Mouse (Mus musculus): Measurements from ENCODE around the gene Surf4. TPM values are rescaled to one million over a fixed set of nuclear protein-coding genes. Genes with fewer than 3 reads are reported as not detected.
A peak's percentile ranks its signal among the peaks of the same experiment; 100 is the strongest.
"Not testable (repeated sequence)": the region's sequence is repeated elsewhere in the genome, so short reads cannot be mapped to it uniquely, and the experiment has no call there.

Gene Surf4
- polyA plus RNA-seq, 1 experiment from 2014 or later = 114 TPM

GRCm38 (mm10) chr2:26909387-26909784 lies 24.3 kb downstream of the Surf4 start:
- Histone ChIP-seq H3K36me3 (peaks cover 55% of the 10 kb centered on the region), H3K4me3 (peak overlapping the region; percentile 84), H3K9me3 (no peaks in the 10 kb centered on the region), H3K27ac (replicated peaks) (peak overlapping the region; percentile 93; the same call in 1 of the 2 replicates), H3K9ac (peak overlapping the region; percentile 77), H3K4me1 (replicated peaks) (peaks cover 41% of the 10 kb centered on the region), H3K4me2 (peak overlapping the region; percentile 77), H3K27me3 (no peaks in the 10 kb centered on the region)
- ATAC-seq (ENCODE audit: low FRiP score, low read depth) = no peak

GRCm38 (mm10) chr2:26908710-26909386 lies 24.9 kb downstream of the Surf4 start:
- Histone ChIP-seq H3K27ac (replicated peaks) (no peak overlapping the region), H3K4me1 (replicated peaks) (peaks cover 41% of the 10 kb centered on the region), H3K9me3 (no peaks in the 10 kb centered on the region), H3K4me2 (peak overlapping the region; percentile 77), H3K9ac (peak overlapping the region; percentile 32), H3K4me3 (peak overlapping the region; percentile 84), H3K36me3 (peaks cover 50% of the 10 kb centered on the region), H3K27me3 (no peaks in the 10 kb centered on the region)
- WGBS = 89% methylated on average over 18 of the region's 18 CpGs
- ATAC-seq (ENCODE audit: low FRiP score, low read depth) = no peak

GRCm38 (mm10) chr2:26907109-26907508 lies 26.6 kb downstream of the Surf4 start:
- no peak overlapping the region for H3K9ac ChIP-seq

GRCm38 (mm10) chr2:26906431-26906830 lies 27.3 kb downstream of the Surf4 start:
- ATAC-seq (ENCODE audit: low FRiP score, low read depth) = no peak
- Histone ChIP-seq H3K27me3 (no peaks in the 10 kb centered on the region), H3K9me3 (no peaks in the 10 kb centered on the region), H3K27ac (replicated peaks) (no peak overlapping the region), H3K4me3 (no peak overlapping the region), H3K4me1 (replicated peaks) (peaks cover 44% of the 10 kb centered on the region), H3K36me3 (peaks cover 32% of the 10 kb centered on the region), H3K4me2 (no peak overlapping the region), H3K9ac (no peak overlapping the region)
- WGBS = 96% methylated on average over 3 of the region's 3 CpGs

More at GRCm38 (mm10) chr2:26907109-26907508, 26.6 kb downstream of the Surf4 start:
- H3K4me2 ChIP-seq = no peak overlapping the region
- no peak overlapping the region for H3K27ac ChIP-seq (replicated peaks)
- ATAC-seq (ENCODE audit: low FRiP score, low read depth) = no peak
- peaks cover 32% of the 10 kb centered on the region for H3K36me3 ChIP-seq
- peaks cover 44% of the 10 kb centered on the region for H3K4me1 ChIP-seq (replicated peaks)
- H3K4me3 ChIP-seq = no peak overlapping the region
- H3K9me3 ChIP-seq = no peaks in the 10 kb centered on the region
- H3K27me3 ChIP-seq = no peaks in the 10 kb centered on the region
- 50% methylated on average over 4 of the region's 4 CpGs for WGBS

DNA sequence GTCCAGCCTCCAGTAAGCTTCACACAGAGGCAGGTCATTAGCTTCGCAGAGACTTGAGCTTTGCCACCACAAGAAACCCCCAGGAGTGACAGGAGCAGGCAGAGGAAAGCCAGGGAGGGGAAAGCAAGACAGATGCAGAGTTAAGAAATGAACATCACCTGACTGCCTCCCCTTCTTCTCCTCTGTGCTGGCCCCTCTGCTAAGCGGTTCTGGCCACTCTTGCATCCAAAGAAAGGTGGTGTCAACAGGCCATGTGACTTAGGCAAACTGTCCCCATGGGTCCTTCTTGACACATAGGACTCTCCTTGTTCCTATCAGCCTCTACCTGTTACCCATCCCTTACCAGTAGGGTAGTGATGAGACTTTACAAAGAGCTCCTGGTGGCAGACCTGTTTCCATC lies 27.8 kb downstream of the Surf4 start:
- Histone ChIP-seq H3K9me3 (no peaks in the 10 kb centered on the region), H3K4me3 (no peak overlapping the region), H3K4me2 (no peak overlapping the region), H3K27me3 (no peaks in the 10 kb centered on the region), H3K9ac (no peak overlapping the region), H3K4me1 (replicated peaks) (peaks cover 49% of the 10 kb centered on the region), H3K36me3 (peaks cover 32% of the 10 kb centered on the region), H3K27ac (replicated peaks) (no peak overlapping the region)
- ATAC-seq (ENCODE audit: low FRiP score, low read depth) = no peak
- 92% methylated on average over 2 of the region's 2 CpGs for WGBS

- Histone ChIP-seq H3K4me1 (replicated peaks) (peaks cover 42% of the 10 kb centered on the region), H3K9me3 (no peaks in the 10 kb centered on the region), H3K4me2 (peak overlapping the region; percentile 66), H3K9ac (peak overlapping the region; percentile 68), H3K4me3 (peak overlapping the region; percentile 69), H3K27ac (replicated peaks) (peak overlapping the region; percentile 82), H3K36me3 (peaks cover 48% of the 10 kb centered on the region), H3K27me3 (no peaks in the 10 kb centered on the region)
- ATAC-seq (ENCODE audit: low FRiP score, low read depth) = no peak
- WGBS = 13% methylated on average over 7 of the region's 7 CpGs
These were observed 30.4 kb downstream of the Surf4 start for GRCm38 (mm10) chr2:26903311-26903710.

GRCm38 (mm10) chr2:26902467-26903220 lies 31.1 kb downstream of the Surf4 start, which contains the start of gene Surf6:
Surf6 (minus strand) TSS chr2:26902879.
- Histone ChIP-seq H3K36me3 (peaks cover 48% of the 10 kb centered on the region), H3K9me3 (no peaks in the 10 kb centered on the region), H3K27me3 (no peaks in the 10 kb centered on the region), H3K4me1 (replicated peaks) (peaks cover 38% of the 10 kb centered on the region), H3K4me2 (peak within 1 kb of the TSS; percentile 66), H3K4me3 (peak within 1 kb of the TSS; percentile 69), H3K27ac (replicated peaks) (peak within 1 kb of the TSS; percentile 82), H3K9ac (peak within 1 kb of the TSS; percentile 68)
- ATAC-seq (ENCODE audit: low FRiP score, low read depth) = peak; percentile 96
- WGBS = under 1% methylated on average over 41 of the region's 41 CpGs

GRCm38 (mm10) chr2:26901834-26902400 lies 31.8 kb downstream of the Surf4 start:
- peak overlapping the region; percentile 69 for H3K4me3 ChIP-seq
- H3K36me3 ChIP-seq = peaks cover 48% of the 10 kb centered on the region
- 18% methylated on average over 7 of the region's 7 CpGs for WGBS
- no peak for ATAC-seq (ENCODE audit: low FRiP score, low read depth)
- H3K9me3 ChIP-seq = no peaks in the 10 kb centered on the region
- H3K4me2 ChIP-seq = peak overlapping the region; percentile 66
- no peaks in the 10 kb centered on the region for H3K27me3 ChIP-seq
- peak overlapping the region; percentile 68 for H3K9ac ChIP-seq
- H3K27ac ChIP-seq (replicated peaks) = no peak overlapping the region
- H3K4me1 ChIP-seq (replicated peaks) = peaks cover 31% of the 10 kb centered on the region

DNA sequence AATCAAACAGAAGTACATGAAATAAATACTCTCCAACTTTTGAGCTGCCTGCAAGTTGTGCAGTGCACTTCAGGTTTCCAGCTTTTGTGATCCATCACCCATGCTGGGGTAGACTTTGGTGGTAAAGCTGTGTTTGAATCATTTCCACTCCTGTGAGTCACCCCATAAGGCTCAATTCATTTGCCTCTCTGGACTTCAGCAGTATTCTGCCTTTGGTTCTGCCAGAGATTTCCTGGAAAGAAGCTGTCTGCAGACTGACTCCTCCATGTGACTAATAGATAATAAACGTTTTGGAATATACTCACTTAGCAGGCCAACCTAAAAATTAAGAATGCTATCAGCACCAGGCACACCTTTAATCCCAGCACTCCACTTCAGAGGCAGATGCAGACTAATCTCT lies 33.0 kb downstream of the Surf4 start:
- Histone ChIP-seq H3K36me3 (peaks cover 47% of the 10 kb centered on the region), H3K27ac (replicated peaks) (no peak overlapping the region), H3K4me3 (no peak overlapping the region), H3K27me3 (no peaks in the 10 kb centered on the region), H3K4me2 (no peak overlapping the region), H3K9ac (no peak overlapping the region), H3K9me3 (no peaks in the 10 kb centered on the region), H3K4me1 (replicated peaks) (peaks cover 31% of the 10 kb centered on the region)
- ATAC-seq (ENCODE audit: low FRiP score, low read depth) = no peak
- WGBS = 89% methylated on average over 1 of the region's 1 CpGs

DNA sequence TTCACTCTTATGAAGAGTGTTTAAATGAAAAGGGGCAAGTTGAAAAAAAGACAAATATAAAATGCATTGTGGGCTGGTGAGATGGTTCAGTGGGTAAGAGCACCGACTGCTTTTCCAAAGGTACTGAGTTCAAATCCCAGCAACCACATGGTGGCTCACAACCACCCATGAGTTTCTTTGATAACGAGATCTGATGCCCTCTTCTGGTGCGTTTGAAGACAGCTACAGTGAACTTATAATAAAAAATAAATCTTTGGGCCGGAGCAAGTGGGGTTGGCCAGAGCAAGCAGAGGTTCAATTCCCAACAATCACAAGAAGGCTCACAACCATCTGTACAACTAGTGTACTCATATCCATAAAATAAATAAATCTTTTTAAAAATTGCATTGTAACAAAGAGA lies 37.8 kb downstream of the Surf4 start:
- Histone ChIP-seq H3K27me3 (no peaks in the 10 kb centered on the region), H3K4me2 (no peak overlapping the region), H3K4me3 (no peak overlapping the region), H3K4me1 (replicated peaks) (peaks cover 8% of the 10 kb centered on the region), H3K9ac (no peak overlapping the region), H3K36me3 (peaks cover 81% of the 10 kb centered on the region), H3K9me3 (no peaks in the 10 kb centered on the region), H3K27ac (replicated peaks) (no peak overlapping the region)
- no peak for ATAC-seq (ENCODE audit: low FRiP score, low read depth)
- whole genome bisulfite sequencing = 95% methylated on average over 4 of the region's 4 CpGs

GRCm38 (mm10) chr2:26886170-26886569 lies 47.6 kb downstream of the Surf4 start:
- not testable (repeated sequence) for H3K4me2 ChIP-seq; H3K27ac ChIP-seq (replicated peaks); ATAC-seq (ENCODE audit: low FRiP score, low read depth); H3K4me1 ChIP-seq (replicated peaks); H3K4me3 ChIP-seq; H3K27me3 ChIP-seq; H3K9me3 ChIP-seq; H3K9ac ChIP-seq
- WGBS = 65% methylated on average over 4 of the region's 4 CpGs
- H3K36me3 ChIP-seq = peaks cover 23% of the 10 kb centered on the region

- H3K27ac ChIP-seq (replicated peaks); H3K4me2 ChIP-seq; H3K9ac ChIP-seq; H3K27me3 ChIP-seq; ATAC-seq (ENCODE audit: low FRiP score, low read depth); H3K4me3 ChIP-seq; H3K9me3 ChIP-seq; H3K4me1 ChIP-seq (replicated peaks): not testable (repeated sequence)
- WGBS = 87% methylated on average over 2 of the region's 2 CpGs
- peaks cover 16% of the 10 kb centered on the region for H3K36me3 ChIP-seq
These were observed 48.2 kb downstream of the Surf4 start for GRCm38 (mm10) chr2:26885541-26885940.
